Mouse (Mus musculus) hindbrain, embryonic 14.5 days (tissue): ENCODE measurements around the gene Agpat2. TPM values are rescaled to one million over a fixed set of nuclear protein-coding genes. Genes with fewer than 3 reads are reported as not detected.
A peak's percentile ranks its signal among the peaks of the same experiment; 100 is the strongest.

Source experiments
- ATAC-seq: fragments of 200-750 bp; cut with Nextera tagmentation; 2 replicates; pipeline ENCODE4 v1.8.0; 2017; ENCODE audit warnings: moderate number of reproducible peaks, mild to moderate bottlenecking, moderate TSS enrichment, moderate library complexity; ENCODE audit not compliant: low FRiP score
- DNase-seq: peaks from one replicate; pipeline ENCODE4 v3.0.0-alpha.2; 2015; ENCODE audit warnings: low spot score
- H3K27ac ChIP-seq: fragments of 300-500 bp; sonication (generic); 2 replicates; pipeline ENCODE4 v1.5.1; 2014; ENCODE audit warnings: mild to moderate bottlenecking, moderate library complexity
- H3K27me3 ChIP-seq: fragments of 300-500 bp; sonication (generic); 2 replicates; pipeline ENCODE4 v1.6.1; 2014; ENCODE audit warnings: mild to moderate bottlenecking, low read length, mixed read lengths; ENCODE audit not compliant: control insufficient read depth, insufficient read depth
- H3K36me3 ChIP-seq: fragments of 300-500 bp; sonication (generic); replicated peaks from 2 replicates; pipeline ENCODE4 v1.6.1; 2014; ENCODE audit not compliant: control insufficient read depth, insufficient read depth
- H3K4me1 ChIP-seq: fragments of 300-500 bp; sonication (generic); replicated peaks from 2 replicates; pipeline ENCODE4 v1.6.1; 2014; ENCODE audit warnings: antibody characterized with exemption, low read length, mixed read lengths; ENCODE audit not compliant: control insufficient read depth, insufficient read depth
- H3K4me2 ChIP-seq: fragments of 300-500 bp; sonication (generic); replicated peaks from 2 replicates; pipeline ENCODE4 v1.6.1; 2014; ENCODE audit warnings: mild to moderate bottlenecking, moderate library complexity
- H3K4me3 ChIP-seq: fragments of 300-500 bp; sonication (generic); replicated peaks from 2 replicates; pipeline ENCODE4 v1.5.1; 2014; ENCODE audit warnings: mild to moderate bottlenecking, low read length
- H3K9ac ChIP-seq: fragments of 300-500 bp; sonication (generic); 2 replicates; pipeline ENCODE4 v1.6.1; 2014
- H3K9me3 ChIP-seq: fragments of 300-500 bp; sonication (generic); 2 replicates; pipeline ENCODE4 v1.6.1; 2016; ENCODE audit warnings: low read length; ENCODE audit not compliant: control insufficient read depth
- WGBS: fragments of 180-500 bp; shearing (Covaris S2); extraction: QIAGEN DNeasy Blood & Tissue Kit; methylation state at CpG from one replicate; pipeline ENCODE4 v1.1.7; 2014; 5-methylcytosine and 5-hydroxymethylcytosine counted together
- polyA plus RNA-seq: library from polyadenylated mRNA; unstranded; fragments of >200 nt; fragmentation: Nextera tagmentation; extraction: Ambion mirVana; gene quantifications from 2 replicates; pipeline ENCODE4 v1.2.1, GENCODE M21; 2014

The Agpat2 gene
- polyA plus RNA-seq, 1 experiment from 2014 or later, result 6.6 TPM

- Histone ChIP-seq H3K9me3 (no peaks in the 10 kb centered on the region), H3K27me3 (no peaks in the 10 kb centered on the region), H3K4me3 (peak within 1 kb of the TSS; percentile 64), H3K4me2 (peak within 1 kb of the TSS; percentile 90), H3K9ac (peak within 1 kb of the TSS; percentile 98), H3K27ac (peak within 1 kb of the TSS; percentile 92), H3K4me1 (peaks cover 39% of the 10 kb centered on the region), H3K36me3 (0 out of 2 replicates have a peak, but pooled peaks cover 3% of the 10 kb centered on the region)
- WGBS, result under 1% methylated on average over 69 of the region's 70 CpGs
- peak; percentile 77 for ATAC-seq
- peak; percentile 92 for DNase-seq
Measured at GRCm38 (mm10) chr2:26627921-26628739, 23.9 kb upstream of the Agpat2 start, which contains the start of gene Fam69b. TSS of gene Fam69b (plus strand) at chr2:26628457.

DNA sequence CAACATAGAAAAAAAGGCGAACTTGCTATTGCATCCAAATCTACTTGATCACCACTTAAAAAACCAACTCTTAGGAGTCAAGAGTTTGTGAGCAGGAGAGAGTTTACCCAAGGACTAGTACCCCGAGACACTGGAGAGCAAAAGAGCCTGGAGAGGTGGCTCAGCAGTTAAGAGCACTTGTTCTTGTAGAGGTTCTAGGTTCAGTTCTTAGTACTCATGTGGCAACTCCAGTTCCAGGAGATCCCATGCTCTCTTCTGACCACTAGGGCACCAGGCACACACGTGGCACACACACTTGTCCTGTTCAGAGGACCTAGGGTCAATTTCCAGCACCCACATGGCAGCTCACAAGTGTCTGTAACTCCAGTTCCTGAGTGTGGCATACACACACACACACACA lies 21.9 kb upstream of the Agpat2 start:
- no peaks in the 10 kb centered on the region for H3K36me3 ChIP-seq
- DNase-seq, result no peak
- no peaks in the 10 kb centered on the region for H3K9me3 ChIP-seq
- no peak overlapping the region for H3K4me2 ChIP-seq
- H3K9ac ChIP-seq, result no peak overlapping the region
- no peak overlapping the region for H3K27ac ChIP-seq
- WGBS, result 72% methylated on average over 3 of the region's 3 CpGs
- no peak for ATAC-seq
- H3K27me3 ChIP-seq, result no peaks in the 10 kb centered on the region
- H3K4me1 ChIP-seq, result peaks cover 22% of the 10 kb centered on the region
- no peak overlapping the region for H3K4me3 ChIP-seq

- Histone ChIP-seq H3K27me3 (no peaks in the 10 kb centered on the region), H3K36me3 (no peaks in the 10 kb centered on the region), H3K9ac (no peak overlapping the region), H3K4me3 (no peak overlapping the region), H3K9me3 (no peaks in the 10 kb centered on the region), H3K27ac (no peak overlapping the region), H3K4me1 (peaks cover 16% of the 10 kb centered on the region), H3K4me2 (no peak overlapping the region)
- DNase-seq (no peak), ATAC-seq (no peak)
- 91% methylated on average over 3 of the region's 3 CpGs for WGBS
Measured at GRCm38 (mm10) chr2:26625419-26625818, 21.2 kb upstream of the Agpat2 start.

GRCm38 (mm10) chr2:26622984-26623383 lies 18.8 kb upstream of the Agpat2 start:
- Histone ChIP-seq H3K9me3 (no peaks in the 10 kb centered on the region), H3K4me1 (no peaks in the 10 kb centered on the region), H3K36me3 (no peaks in the 10 kb centered on the region), H3K4me2 (no peak overlapping the region), H3K27ac (no peak overlapping the region), H3K9ac (no peak overlapping the region), H3K4me3 (no peak overlapping the region), H3K27me3 (no peaks in the 10 kb centered on the region)
- ATAC-seq (no peak), DNase-seq (no peak)
- 66% methylated on average over 5 of the region's 5 CpGs for WGBS

DNA sequence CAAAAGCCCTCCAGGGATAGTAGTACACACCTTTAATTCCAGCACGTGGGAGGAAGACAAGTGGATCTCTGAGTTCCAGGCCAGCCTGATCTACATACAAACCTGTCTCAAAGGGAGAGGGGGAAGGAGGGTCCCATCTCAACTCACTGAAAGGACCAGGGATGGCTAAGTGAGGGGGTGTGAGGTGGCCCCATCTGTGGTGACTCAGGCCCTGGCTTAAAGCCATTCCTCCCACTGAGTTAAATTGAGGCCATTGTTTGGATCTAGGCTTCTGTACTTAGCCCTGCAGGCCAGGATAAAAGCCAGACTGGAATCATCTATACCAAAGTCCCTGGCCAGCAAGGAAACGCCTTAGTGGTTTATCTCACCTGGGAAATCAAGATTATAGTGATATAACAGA lies 17.0 kb upstream of the Agpat2 start:
- no peak for ATAC-seq
- H3K4me3 ChIP-seq, result no peak overlapping the region
- H3K36me3 ChIP-seq, result no peaks in the 10 kb centered on the region
- no peak for DNase-seq
- H3K27me3 ChIP-seq, result no peaks in the 10 kb centered on the region
- 45% methylated on average over 2 of the region's 2 CpGs for WGBS
- H3K4me2 ChIP-seq, result no peak overlapping the region
- H3K9ac ChIP-seq, result no peak overlapping the region
- H3K27ac ChIP-seq, result no peak overlapping the region
- H3K9me3 ChIP-seq, result no peaks in the 10 kb centered on the region
- no peaks in the 10 kb centered on the region for H3K4me1 ChIP-seq

DNA sequence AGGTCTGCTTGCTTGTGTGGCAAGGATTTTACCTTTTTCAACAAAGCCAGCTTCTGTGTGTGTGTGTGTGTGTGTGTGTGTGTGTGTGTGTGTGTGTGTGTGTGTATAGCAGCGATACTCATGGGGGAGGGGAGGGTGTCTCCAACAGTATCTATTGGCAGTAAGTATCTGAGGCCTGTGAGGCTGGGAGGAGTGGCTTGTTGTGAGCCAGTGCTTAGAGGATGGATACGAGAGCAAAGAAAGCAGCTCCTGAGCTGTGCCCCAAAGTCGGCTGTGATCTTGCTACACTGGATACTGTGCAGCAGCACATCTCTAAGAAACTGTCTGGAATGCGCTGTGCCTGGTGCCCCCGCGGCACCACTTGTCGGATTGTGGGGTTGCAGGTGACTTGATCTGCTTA lies 13.7 kb upstream of the Agpat2 start:
- no peak overlapping the region for H3K27ac ChIP-seq
- no peaks in the 10 kb centered on the region for H3K9me3 ChIP-seq
- no peak overlapping the region for H3K4me3 ChIP-seq
- no peak overlapping the region for H3K9ac ChIP-seq
- H3K36me3 ChIP-seq, result no peaks in the 10 kb centered on the region
- H3K27me3 ChIP-seq, result no peaks in the 10 kb centered on the region
- no peak overlapping the region for H3K4me2 ChIP-seq
- no peak for ATAC-seq
- no peak for DNase-seq
- 59% methylated on average over 7 of the region's 7 CpGs for WGBS
- no peaks in the 10 kb centered on the region for H3K4me1 ChIP-seq

DNA sequence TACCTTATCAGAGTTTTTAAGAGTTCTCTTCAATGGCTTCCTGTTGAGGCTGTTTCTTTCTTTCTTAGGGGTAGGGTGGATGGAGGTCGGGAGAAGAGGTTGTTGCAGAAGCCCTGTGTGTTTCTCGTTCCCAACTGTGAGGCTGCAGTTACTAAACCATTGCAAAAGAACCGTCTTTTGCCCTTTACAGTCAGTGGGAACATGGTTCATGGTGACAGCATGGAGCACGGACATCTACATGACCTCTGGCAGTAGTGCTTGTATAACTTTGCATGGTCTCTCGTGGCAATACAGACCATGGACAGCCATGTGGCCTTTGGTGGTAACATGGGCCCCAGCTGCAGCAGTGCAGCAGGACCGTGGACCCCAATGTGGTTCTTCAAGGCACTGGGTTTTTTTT lies 13.1 kb upstream of the Agpat2 start:
- H3K4me3 ChIP-seq, result no peak overlapping the region
- no peaks in the 10 kb centered on the region for H3K27me3 ChIP-seq
- no peak overlapping the region for H3K9ac ChIP-seq
- ATAC-seq, result no peak
- 79% methylated on average over 6 of the region's 6 CpGs for WGBS
- H3K9me3 ChIP-seq, result no peaks in the 10 kb centered on the region
- no peaks in the 10 kb centered on the region for H3K36me3 ChIP-seq
- no peak for DNase-seq
- H3K4me1 ChIP-seq, result no peaks in the 10 kb centered on the region
- no peak overlapping the region for H3K27ac ChIP-seq
- no peak overlapping the region for H3K4me2 ChIP-seq

GRCm38 (mm10) chr2:26615459-26616124 lies 11.4 kb upstream of the Agpat2 start:
- no peak for DNase-seq

DNA sequence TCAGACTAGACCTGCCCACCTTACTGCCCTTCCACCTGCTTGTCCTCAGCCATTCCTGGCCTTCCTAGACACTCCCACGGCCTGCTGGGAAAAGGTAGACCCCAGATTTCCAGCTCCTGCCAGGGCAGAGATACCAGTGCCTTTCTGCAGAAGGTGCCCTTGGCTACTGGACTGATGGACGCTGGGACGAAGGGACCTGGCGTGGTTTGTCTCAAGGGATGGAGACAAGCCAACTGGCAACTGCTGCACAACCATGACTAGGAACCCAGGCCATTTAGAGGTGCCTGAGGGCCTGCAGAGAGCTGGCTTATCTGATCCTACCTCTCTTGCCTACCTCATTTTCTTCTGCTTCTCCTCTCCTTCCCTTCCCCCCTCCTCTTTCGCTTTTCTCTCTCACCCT lies 10.7 kb upstream of the Agpat2 start:
- ATAC-seq (no peak), DNase-seq (no peak)
- Histone ChIP-seq H3K4me3 (no peak overlapping the region), H3K27ac (no peak overlapping the region), H3K9me3 (no peaks in the 10 kb centered on the region), H3K9ac (no peak overlapping the region), H3K4me1 (no peaks in the 10 kb centered on the region), H3K36me3 (no peaks in the 10 kb centered on the region), H3K27me3 (no peaks in the 10 kb centered on the region), H3K4me2 (no peak overlapping the region)
- WGBS, result 80% methylated on average over 5 of the region's 5 CpGs

More at GRCm38 (mm10) chr2:26615459-26616124, 11.4 kb upstream of the Agpat2 start:
- H3K36me3 ChIP-seq, result no peaks in the 10 kb centered on the region
- no peak for ATAC-seq
- no peak overlapping the region for H3K4me3 ChIP-seq
- WGBS, result 82% methylated on average over 4 of the region's 4 CpGs
- H3K9ac ChIP-seq, result no peak overlapping the region
- H3K27me3 ChIP-seq, result no peaks in the 10 kb centered on the region
- H3K27ac ChIP-seq, result no peak overlapping the region
- no peaks in the 10 kb centered on the region for H3K4me1 ChIP-seq
- H3K4me2 ChIP-seq, result no peak overlapping the region
- no peaks in the 10 kb centered on the region for H3K9me3 ChIP-seq
